Mouse (Mus musculus): ENCODE measurements around the gene Ptgs2. TPM values are rescaled to one million over a fixed set of nuclear protein-coding genes. Genes with fewer than 3 reads are reported as not detected.
A peak's percentile ranks its signal among the peaks of the same experiment; 100 is the strongest.

Gene Ptgs2
- polyA plus RNA-seq (2016; fragmentation: Nextera tagmentation; extraction: Ambion mirVana): 0.05 and 0.06 TPM in 2 replicates

GRCm38 (mm10) chr1:150099790-150100333 lies at the start of gene Ptgs2:
Ptgs2 (plus strand) TSS chr1:150100031.
- peak; percentile 83 for ATAC-seq (ENCODE audit: low FRiP score)
- H3K4me1 ChIP-seq: peaks cover 10% of the 10 kb centered on the region
- peak within 1 kb of the TSS; percentile 47 for H3K9ac ChIP-seq
- H3K27me3 ChIP-seq: peaks cover 4% of the 10 kb centered on the region; the same call in 1 of the 2 replicates
- H3K4me2 ChIP-seq: peak within 1 kb of the TSS; percentile 73
- no peaks in the 10 kb centered on the region for H3K36me3 ChIP-seq (replicated peaks)
- no peaks in the 10 kb centered on the region for H3K9me3 ChIP-seq
- no peak within 1 kb of the TSS for H3K27ac ChIP-seq
- WGBS: under 1% methylated on average over 26 of the region's 26 CpGs
- peak within 1 kb of the TSS; percentile 46 for H3K4me3 ChIP-seq (replicated peaks)

GRCm38 (mm10) chr1:150050256-150050655 lies 49.6 kb upstream of the Ptgs2 start:
- H3K4me1 ChIP-seq: no peaks in the 10 kb centered on the region
- no peak overlapping the region for H3K27ac ChIP-seq
- no peaks in the 10 kb centered on the region for H3K27me3 ChIP-seq
- WGBS: 70% methylated on average over 1 of the region's 1 CpGs
- H3K9me3 ChIP-seq: no peaks in the 10 kb centered on the region
- ATAC-seq (ENCODE audit: low FRiP score): no peak
- H3K36me3 ChIP-seq (replicated peaks): no peaks in the 10 kb centered on the region
- H3K4me3 ChIP-seq (replicated peaks): no peak overlapping the region
- no peak overlapping the region for H3K9ac ChIP-seq
- H3K4me2 ChIP-seq: no peak overlapping the region

GRCm38 (mm10) chr1:150065684-150066083 lies 34.1 kb upstream of the Ptgs2 start:
- Histone ChIP-seq H3K4me2 (no peak overlapping the region), H3K27me3 (no peaks in the 10 kb centered on the region), H3K9me3 (no peaks in the 10 kb centered on the region), H3K4me1 (no peaks in the 10 kb centered on the region), H3K4me3 (replicated peaks) (no peak overlapping the region), H3K36me3 (replicated peaks) (no peaks in the 10 kb centered on the region), H3K9ac (no peak overlapping the region), H3K27ac (no peak overlapping the region)
- 90% methylated on average over 1 of the region's 1 CpGs for whole genome bisulfite sequencing
- no peak for ATAC-seq (ENCODE audit: low FRiP score)

GRCm38 (mm10) chr1:150072880-150073279 lies 27.0 kb upstream of the Ptgs2 start:
- Histone ChIP-seq H3K9me3 (no peaks in the 10 kb centered on the region), H3K27ac (no peak overlapping the region), H3K9ac (no peak overlapping the region), H3K36me3 (replicated peaks) (no peaks in the 10 kb centered on the region), H3K4me2 (no peak overlapping the region), H3K4me3 (replicated peaks) (no peak overlapping the region), H3K4me1 (no peaks in the 10 kb centered on the region), H3K27me3 (no peaks in the 10 kb centered on the region)
- WGBS: 87% methylated on average over 3 of the region's 3 CpGs
- no peak for ATAC-seq (ENCODE audit: low FRiP score)

GRCm38 (mm10) chr1:150074609-150075008 lies 25.2 kb upstream of the Ptgs2 start:
- no peak for ATAC-seq (ENCODE audit: low FRiP score)

GRCm38 (mm10) chr1:150089040-150089692 lies 10.7 kb upstream of the Ptgs2 start:
- ATAC-seq (ENCODE audit: low FRiP score): no peak

More at GRCm38 (mm10) chr1:150074609-150075008, 25.2 kb upstream of the Ptgs2 start:
- H3K4me2 ChIP-seq: no peak overlapping the region
- no peaks in the 10 kb centered on the region for H3K27me3 ChIP-seq
- no peak overlapping the region for H3K9ac ChIP-seq
- WGBS: 71% methylated on average over 1 of the region's 1 CpGs
- H3K9me3 ChIP-seq: no peaks in the 10 kb centered on the region
- no peaks in the 10 kb centered on the region for H3K4me1 ChIP-seq
- H3K4me3 ChIP-seq (replicated peaks): no peak overlapping the region
- H3K36me3 ChIP-seq (replicated peaks): no peaks in the 10 kb centered on the region
- H3K27ac ChIP-seq: no peak overlapping the region

GRCm38 (mm10) chr1:150090229-150090628 lies 9.6 kb upstream of the Ptgs2 start:
- Histone ChIP-seq H3K9ac (no peak overlapping the region), H3K27me3 (no peaks in the 10 kb centered on the region), H3K4me3 (replicated peaks) (no peak overlapping the region), H3K4me2 (no peak overlapping the region), H3K4me1 (no peaks in the 10 kb centered on the region), H3K27ac (no peak overlapping the region), H3K9me3 (no peaks in the 10 kb centered on the region), H3K36me3 (replicated peaks) (no peaks in the 10 kb centered on the region)
- ATAC-seq (ENCODE audit: low FRiP score): peak; percentile 55; the same call in 1 of the 2 replicates
- WGBS: 21% methylated on average over 1 of the region's 1 CpGs

More at GRCm38 (mm10) chr1:150089040-150089692, 10.7 kb upstream of the Ptgs2 start:
- Histone ChIP-seq H3K36me3 (replicated peaks) (no peaks in the 10 kb centered on the region), H3K9me3 (no peaks in the 10 kb centered on the region), H3K4me3 (replicated peaks) (no peak overlapping the region), H3K4me2 (no peak overlapping the region), H3K27me3 (no peaks in the 10 kb centered on the region), H3K4me1 (no peaks in the 10 kb centered on the region), H3K27ac (no peak overlapping the region), H3K9ac (no peak overlapping the region)
- 83% methylated on average over 6 of the region's 6 CpGs for WGBS

GRCm38 (mm10) chr1:150097036-150097435 lies 2.8 kb upstream of the Ptgs2 start:
- WGBS: 85% methylated on average over 2 of the region's 2 CpGs
- no peak overlapping the region for H3K4me3 ChIP-seq (replicated peaks)
- ATAC-seq (ENCODE audit: low FRiP score): no peak
- no peak overlapping the region for H3K4me2 ChIP-seq
- H3K9ac ChIP-seq: no peak overlapping the region
- H3K4me1 ChIP-seq: peaks cover 10% of the 10 kb centered on the region
- no peaks in the 10 kb centered on the region for H3K36me3 ChIP-seq (replicated peaks)
- H3K27me3 ChIP-seq: peaks cover 4% of the 10 kb centered on the region; the same call in 1 of the 2 replicates
- no peaks in the 10 kb centered on the region for H3K9me3 ChIP-seq
- no peak overlapping the region for H3K27ac ChIP-seq

GRCm38 (mm10) chr1:150097721-150098120 lies 2.1 kb upstream of the Ptgs2 start:
- Histone ChIP-seq H3K9ac (no peak overlapping the region), H3K9me3 (no peaks in the 10 kb centered on the region), H3K27me3 (peaks cover 4% of the 10 kb centered on the region; the same call in 1 of the 2 replicates), H3K4me1 (peaks cover 10% of the 10 kb centered on the region), H3K27ac (no peak overlapping the region), H3K36me3 (replicated peaks) (no peaks in the 10 kb centered on the region), H3K4me3 (replicated peaks) (no peak overlapping the region), H3K4me2 (no peak overlapping the region)
- ATAC-seq (ENCODE audit: low FRiP score): no peak
- 69% methylated on average over 1 of the region's 1 CpGs for WGBS

GRCm38 (mm10) chr1:150099374-150099773 lies 457 bp upstream of the Ptgs2 start:
- H3K4me2 ChIP-seq: peak overlapping the region; percentile 73
- peaks cover 4% of the 10 kb centered on the region; the same call in 1 of the 2 replicates for H3K27me3 ChIP-seq
- H3K9me3 ChIP-seq: no peaks in the 10 kb centered on the region
- peaks cover 10% of the 10 kb centered on the region for H3K4me1 ChIP-seq
- peak overlapping the region; percentile 46 for H3K4me3 ChIP-seq (replicated peaks)
- WGBS: 2% methylated on average over 9 of the region's 9 CpGs
- no peak overlapping the region for H3K27ac ChIP-seq
- peak overlapping the region; percentile 47 for H3K9ac ChIP-seq
- H3K36me3 ChIP-seq (replicated peaks): no peaks in the 10 kb centered on the region
- ATAC-seq (ENCODE audit: low FRiP score): no peak

GRCm38 (mm10) chr1:150104228-150104720 lies 4.4 kb downstream of the Ptgs2 start:
- no peak for ATAC-seq (ENCODE audit: low FRiP score)
- Histone ChIP-seq H3K9ac (no peak overlapping the region), H3K27me3 (peaks cover 4% of the 10 kb centered on the region; the same call in 1 of the 2 replicates), H3K4me2 (no peak overlapping the region), H3K4me3 (replicated peaks) (no peak overlapping the region), H3K9me3 (no peaks in the 10 kb centered on the region), H3K36me3 (replicated peaks) (no peaks in the 10 kb centered on the region), H3K27ac (no peak overlapping the region), H3K4me1 (peaks cover 9% of the 10 kb centered on the region)
- WGBS: 92% methylated on average over 6 of the region's 6 CpGs

GRCm38 (mm10) chr1:150106736-150107135 lies 6.9 kb downstream of the Ptgs2 start:
- no peak overlapping the region for H3K4me2 ChIP-seq
- WGBS: 87% methylated on average over 7 of the region's 7 CpGs
- H3K9ac ChIP-seq: no peak overlapping the region

More at GRCm38 (mm10) chr1:150106736-150107135, 6.9 kb downstream of the Ptgs2 start:
- no peaks in the 10 kb centered on the region for H3K4me1 ChIP-seq
- no peaks in the 10 kb centered on the region for H3K27me3 ChIP-seq
- no peaks in the 10 kb centered on the region for H3K36me3 ChIP-seq (replicated peaks)
- no peak overlapping the region for H3K4me3 ChIP-seq (replicated peaks)
- H3K27ac ChIP-seq: no peak overlapping the region
- ATAC-seq (ENCODE audit: low FRiP score): no peak
- no peaks in the 10 kb centered on the region for H3K9me3 ChIP-seq
